Mouse (Mus musculus) activated CD4-positive, CD25-positive, alpha-beta regulatory T cell, adult 4 months (primary cell): ENCODE measurements around the gene Eif4a2. TPM values are rescaled to one million over a fixed set of nuclear protein-coding genes. Genes with fewer than 3 reads are reported as not detected.

Experiments
- ATAC-seq: one replicate; pipeline ENCODE4 v1.8.0; 2017
- polyA plus RNA-seq, 2 experiments: library from polyadenylated mRNA; unstranded; fragments of 100-300 nt; shearing (Covaris generic); gene quantifications; one replicate each; pipeline ENCODE4 v1.2.1; 2017

The Eif4a2 gene
- polyA plus RNA-seq, 2 experiments from 2014 or later: 399 to 481 TPM

DNA sequence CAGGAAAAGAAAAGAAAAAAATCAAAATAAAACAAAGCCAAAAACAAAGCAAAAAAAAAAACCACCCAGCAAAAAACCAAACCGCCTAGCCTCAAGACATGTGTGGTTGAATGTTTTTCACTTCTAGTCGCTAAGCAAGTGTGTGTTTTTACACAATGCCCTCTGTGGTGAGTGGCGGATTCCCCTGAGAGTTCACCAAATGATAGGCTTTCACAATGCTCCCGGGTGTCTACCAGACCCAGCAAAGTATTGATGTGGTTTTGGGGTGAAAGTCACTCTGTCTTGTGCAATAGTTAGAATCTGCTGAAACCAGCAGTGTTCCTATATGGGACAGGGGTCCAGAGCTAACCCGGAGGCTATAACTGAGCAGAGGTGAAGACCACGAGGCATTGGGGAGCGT lies 37.1 kb downstream of the Eif4a2 start:
- ATAC-seq: peak; percentile 95

DNA sequence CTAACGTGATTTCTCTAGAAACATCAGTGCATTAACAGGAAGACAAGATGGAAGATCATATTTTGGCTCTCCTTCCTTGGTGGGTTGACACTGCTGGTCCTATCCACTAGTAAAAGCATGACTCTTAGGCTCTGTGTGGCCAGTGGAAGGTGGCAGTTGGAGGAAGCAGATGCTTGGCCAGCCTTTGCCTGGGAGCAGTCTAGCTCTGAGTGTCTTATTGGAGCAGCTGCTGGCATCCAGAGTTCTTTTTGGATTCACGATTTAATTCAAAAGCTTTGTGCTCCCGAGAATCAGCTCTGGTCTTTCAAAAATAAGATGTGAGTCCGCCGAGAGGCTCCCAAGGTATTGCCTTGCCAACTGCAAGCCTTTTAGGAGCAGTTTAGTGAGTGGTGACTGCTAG lies 38.0 kb downstream of the Eif4a2 start:
- no peak for ATAC-seq

DNA sequence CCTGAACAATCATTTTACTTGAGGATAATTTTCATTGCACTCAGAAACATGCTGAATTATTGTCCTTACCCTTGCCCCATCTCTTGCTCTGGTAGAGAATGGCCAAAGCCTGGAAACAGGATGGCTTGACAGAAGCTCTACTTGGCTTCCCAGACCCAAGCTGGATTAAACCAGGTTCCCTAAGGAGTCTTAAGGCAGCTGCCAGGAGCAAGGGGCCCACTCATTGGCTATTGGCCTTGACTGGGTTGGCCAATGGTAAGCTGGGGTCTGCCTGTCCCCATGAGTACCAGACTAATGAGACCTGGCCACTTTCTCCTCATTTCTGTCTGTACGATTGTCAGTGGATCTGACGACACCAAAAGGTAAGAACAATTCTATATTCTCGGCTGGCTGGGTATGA lies 39.0 kb downstream of the Eif4a2 start, which contains the start of gene Adipoq:
Gene Adipoq (plus strand): TSS at position 257 of the 400 bp plus-strand sequence.
- no peak for ATAC-seq

DNA sequence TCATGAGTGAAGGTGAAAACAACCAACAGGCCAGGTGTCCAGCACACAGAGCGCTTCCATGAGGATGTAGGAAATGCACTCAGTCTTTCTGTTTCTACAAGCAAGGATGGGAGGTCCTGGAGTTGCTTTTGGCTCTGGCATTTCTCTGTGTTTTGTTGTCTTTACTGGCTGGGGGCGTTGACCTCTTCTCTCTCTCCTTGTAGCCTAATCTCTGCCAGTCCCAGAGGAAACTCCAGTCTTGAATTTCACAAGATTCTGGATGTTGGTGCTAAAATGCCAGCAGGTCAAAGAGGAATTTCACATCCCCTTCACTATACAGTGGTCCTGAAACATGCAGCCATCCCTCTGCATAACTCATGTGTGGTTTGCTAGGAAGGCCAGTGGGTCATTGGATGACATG lies 41.7 kb downstream of the Eif4a2 start:
- no peak for ATAC-seq

DNA sequence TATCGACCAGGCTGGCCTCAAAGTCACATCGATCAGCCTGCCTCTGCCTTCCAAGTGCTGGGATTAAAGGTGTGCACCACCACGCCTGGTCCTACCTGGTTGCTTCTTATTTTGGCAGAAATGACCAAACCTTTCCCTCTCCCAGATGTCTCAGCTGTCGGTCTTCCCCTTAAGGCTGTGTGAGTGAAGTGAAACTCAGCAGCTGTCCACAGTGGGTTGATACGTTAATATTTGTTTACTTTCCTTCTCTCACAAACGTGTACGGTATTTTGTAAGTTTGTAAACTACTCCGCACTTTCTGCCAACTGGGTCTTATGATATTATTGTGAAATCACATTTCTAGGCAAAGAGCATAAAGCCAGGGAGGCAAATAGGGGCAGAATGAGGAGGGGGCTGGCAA lies 42.2 kb downstream of the Eif4a2 start:
- ATAC-seq: no peak

DNA sequence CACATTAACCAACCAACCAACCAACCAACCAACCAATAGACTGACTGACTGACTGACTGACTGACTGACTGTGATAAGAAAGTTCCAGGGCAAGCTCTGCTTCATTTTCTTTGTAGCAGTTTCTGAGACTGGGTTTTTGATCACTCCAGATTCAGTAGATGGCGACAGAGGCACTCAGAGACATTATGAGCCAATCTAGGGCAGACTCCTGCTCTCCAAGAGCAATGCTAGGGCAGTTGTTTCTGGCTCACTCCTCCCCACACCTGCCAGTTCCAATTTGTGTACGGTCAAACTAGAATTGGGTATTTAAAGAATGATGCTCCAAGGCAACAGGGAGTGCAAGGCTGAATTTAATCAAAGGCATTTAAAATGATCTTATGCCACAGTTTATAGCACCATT lies 44.2 kb downstream of the Eif4a2 start:
- ATAC-seq: peak; percentile 88

DNA sequence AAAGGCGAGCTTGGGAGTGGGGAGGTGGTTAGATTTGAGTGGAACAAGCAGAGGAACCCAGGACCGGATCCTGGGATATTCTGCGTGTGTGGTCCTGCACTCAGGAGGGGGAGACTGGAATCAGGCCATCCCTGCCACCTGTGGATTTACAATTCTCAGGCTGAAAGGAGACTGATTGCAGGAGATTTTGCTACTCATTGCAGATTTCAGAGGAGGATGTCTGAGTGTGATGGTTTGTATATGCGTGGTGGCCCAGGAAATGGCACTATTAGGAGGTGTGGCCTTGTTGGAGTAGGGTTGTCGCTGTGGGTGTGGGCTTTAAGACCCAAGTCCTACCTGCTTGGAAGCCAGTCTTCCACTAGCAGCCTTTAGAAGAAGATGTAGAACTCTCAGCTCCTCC lies 47.0 kb downstream of the Eif4a2 start:
- no peak for ATAC-seq

DNA sequence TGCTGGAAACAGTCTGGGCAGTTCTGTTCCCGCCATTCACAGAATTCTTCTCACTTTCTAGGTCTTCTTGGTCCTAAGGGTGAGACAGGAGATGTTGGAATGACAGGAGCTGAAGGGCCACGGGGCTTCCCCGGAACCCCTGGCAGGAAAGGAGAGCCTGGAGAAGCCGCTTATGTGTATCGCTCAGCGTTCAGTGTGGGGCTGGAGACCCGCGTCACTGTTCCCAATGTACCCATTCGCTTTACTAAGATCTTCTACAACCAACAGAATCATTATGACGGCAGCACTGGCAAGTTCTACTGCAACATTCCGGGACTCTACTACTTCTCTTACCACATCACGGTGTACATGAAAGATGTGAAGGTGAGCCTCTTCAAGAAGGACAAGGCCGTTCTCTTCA lies 49.8 kb downstream of the Eif4a2 start:
- no peak for ATAC-seq

DNA sequence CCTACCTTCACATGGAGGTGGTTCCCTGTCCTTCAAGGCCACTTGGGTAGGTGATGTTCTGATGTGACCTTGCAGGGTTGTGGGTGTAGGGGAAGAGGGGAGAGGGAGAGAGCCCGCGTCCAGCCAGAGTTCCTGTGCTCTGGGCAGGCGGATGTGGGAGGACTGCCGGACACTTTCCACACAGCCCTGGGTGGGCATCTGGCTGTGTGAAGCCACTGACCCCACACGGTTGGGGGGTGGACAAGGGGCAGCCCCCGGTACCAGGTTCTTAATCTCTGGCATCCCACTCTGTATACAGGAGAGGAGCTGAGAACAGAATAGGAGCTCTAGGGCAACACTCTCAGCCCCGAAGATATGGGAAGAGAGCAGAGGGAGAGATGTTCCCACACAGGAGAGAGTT lies 51.0 kb downstream of the Eif4a2 start:
- no peak for ATAC-seq

DNA sequence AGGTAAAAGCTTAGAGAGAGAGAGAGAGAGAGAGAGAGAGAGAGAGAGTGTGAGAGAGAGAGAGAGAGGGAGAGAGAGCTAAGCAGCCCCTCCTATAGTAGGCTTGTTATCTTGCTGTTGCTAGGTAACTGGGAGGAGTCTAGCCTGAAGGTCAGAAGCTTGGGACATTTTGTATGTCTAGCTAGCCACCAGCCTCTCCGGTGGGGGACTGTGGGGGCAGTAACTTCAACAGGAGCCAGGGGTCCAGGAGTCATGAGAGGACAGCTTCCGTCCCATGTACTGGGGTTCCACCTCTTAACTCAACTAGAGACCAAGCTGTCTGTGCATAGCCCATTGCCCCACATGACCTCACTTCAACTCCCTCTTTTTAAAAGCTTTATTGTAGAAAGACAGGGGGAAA lies 51.7 kb downstream of the Eif4a2 start:
- ATAC-seq: no peak

DNA sequence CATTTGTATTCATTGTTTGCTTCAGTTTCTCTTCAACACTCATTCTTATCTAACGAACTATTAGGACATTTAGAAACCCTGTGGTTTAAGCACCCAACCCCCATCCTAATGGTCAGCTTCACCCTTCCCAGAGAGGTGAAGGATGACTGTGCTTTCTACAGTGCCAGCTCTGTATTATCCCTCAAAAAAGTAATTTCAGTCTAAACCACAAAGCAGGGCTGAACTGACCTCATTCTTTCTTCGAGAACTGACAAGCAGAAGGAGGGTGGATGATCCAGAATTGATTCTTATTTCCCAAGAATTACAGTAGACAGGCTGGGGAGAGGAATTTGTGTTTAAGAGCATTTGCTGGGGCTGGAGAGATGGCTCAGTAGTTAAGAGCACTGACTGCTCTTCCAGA lies 52.5 kb downstream of the Eif4a2 start:
- no peak for ATAC-seq

DNA sequence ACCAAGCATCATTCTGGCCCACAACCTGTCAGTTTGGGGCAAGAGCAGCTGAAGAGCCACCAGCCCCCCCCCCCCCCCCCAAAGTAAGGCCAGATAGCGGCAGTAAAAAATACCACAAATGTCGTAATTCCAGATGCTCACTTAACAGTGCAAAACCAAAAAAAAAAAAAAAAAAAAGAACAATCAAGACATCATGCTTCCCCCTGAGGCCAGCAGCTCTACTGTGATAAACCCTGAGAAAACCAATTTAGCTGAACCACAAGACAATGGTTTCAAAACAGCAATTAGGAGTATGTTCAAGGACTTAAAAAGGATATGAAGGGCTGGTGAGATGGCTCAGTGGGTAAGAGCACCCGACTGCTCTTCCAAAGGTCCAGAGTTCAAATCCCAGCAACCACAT lies 54.9 kb downstream of the Eif4a2 start:
- no peak for ATAC-seq

Other genes starting within 250 kb of the Eif4a2 start
- 10 to 100 TPM; 16.5 to 18.6 TPM for gene Tbccd1, start 249.8 kb upstream of the Eif4a2 start, polyA plus RNA-seq
- 10 to 100 TPM; 52.9 to 66.2 TPM for gene Dnajb11, start 249.6 kb upstream of the Eif4a2 start, polyA plus RNA-seq
- not detected for gene Ahsg, start 216.2 kb upstream of the Eif4a2 start, polyA plus RNA-seq
- not detected for gene Fetub, start 189.1 kb upstream of the Eif4a2 start, polyA plus RNA-seq
- not detected for gene Hrg, start 156.4 kb upstream of the Eif4a2 start, polyA plus RNA-seq
- not detected for gene Kng2, start 78.0 kb upstream of the Eif4a2 start, polyA plus RNA-seq
- under 1 TPM in 1 of 2 experiments, not detected in 1; 0.20 TPM for gene Kng1, start 49.6 kb upstream of the Eif4a2 start, polyA plus RNA-seq
- 10 to 100 TPM; 51.8 to 68.2 TPM for gene Rfc4, start 20.3 kb downstream of the Eif4a2 start, polyA plus RNA-seq
- gene Adipoq, start 39.1 kb downstream of the Eif4a2 start, polyA plus RNA-seq: not detected
- 10 to 100 TPM; 68.6 to 88.1 TPM for gene St6gal1, start 117.3 kb downstream of the Eif4a2 start, polyA plus RNA-seq